Mouse (Mus musculus): ENCODE results near the gene Usp4.
"Not testable (repeated sequence)": the region's sequence is repeated elsewhere in the genome, so short reads cannot be mapped to it uniquely, and the experiment has no call there.

The Usp4 gene

DNA sequence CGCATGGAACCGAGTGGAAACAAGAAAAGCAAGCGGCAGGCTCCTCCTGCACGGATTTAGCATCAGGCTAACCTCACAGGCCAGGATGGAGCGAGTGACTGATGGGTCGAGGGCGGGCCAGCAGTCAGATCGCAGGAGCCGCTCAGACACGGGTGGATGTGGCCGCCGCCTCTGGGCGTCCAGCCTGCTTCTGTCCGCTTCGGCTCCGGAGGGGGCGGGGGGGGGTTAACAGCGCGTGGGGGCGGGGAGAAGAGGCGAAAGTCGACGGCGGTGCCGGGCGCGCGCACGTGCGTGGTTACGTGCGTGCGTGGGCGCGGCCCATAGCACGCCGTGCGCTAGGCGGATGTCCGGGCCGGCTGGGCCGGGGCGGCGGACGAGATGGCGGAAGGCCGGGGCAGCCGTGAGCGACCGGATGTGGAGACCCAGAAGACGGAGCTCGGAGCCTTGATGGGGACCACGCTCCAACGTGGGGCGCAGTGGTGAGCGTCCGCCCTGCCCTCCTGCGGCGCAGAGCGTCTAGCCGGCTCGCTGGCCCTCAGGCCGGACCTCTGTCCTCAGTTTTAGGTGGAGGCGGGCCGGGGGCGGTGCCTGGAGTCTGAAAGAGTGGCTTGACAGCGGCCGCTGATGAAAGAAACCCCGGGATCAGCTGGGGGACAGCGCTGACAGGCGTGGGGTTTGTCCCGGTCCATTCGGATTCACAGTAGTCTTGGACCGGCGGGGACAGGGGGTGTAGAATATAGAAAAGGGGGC lies at the start of gene Usp4:
Gene Usp4 (plus strand): TSS at position 314 of the 750 bp plus-strand sequence.
- peak; percentile 83 to 85 for DNase-seq (ENCODE audit: low spot score in 2 of 2)

DNA sequence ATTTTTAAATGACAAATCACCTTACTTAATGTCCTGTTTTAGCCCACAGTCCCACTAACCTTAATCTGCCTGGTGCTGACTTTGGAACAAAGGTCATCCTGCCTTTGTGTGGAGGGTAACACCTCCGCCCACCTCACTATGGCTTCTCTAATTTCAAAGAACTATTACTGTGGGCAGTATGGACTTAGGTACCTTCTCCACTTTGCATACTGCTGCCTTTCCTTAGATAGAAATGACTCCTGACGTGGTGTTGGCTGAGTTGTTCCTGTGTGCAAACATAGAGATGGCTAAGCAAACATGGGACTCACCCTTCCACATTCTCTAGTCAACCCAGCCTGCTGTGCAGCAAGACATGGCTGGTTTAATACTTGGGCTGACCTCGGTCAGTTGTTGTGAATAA lies 45.8 kb upstream of the Usp4 start:
- DNase-seq (ENCODE audit: low spot score in 2 of 2): peak; percentile 35 to 39

DNA sequence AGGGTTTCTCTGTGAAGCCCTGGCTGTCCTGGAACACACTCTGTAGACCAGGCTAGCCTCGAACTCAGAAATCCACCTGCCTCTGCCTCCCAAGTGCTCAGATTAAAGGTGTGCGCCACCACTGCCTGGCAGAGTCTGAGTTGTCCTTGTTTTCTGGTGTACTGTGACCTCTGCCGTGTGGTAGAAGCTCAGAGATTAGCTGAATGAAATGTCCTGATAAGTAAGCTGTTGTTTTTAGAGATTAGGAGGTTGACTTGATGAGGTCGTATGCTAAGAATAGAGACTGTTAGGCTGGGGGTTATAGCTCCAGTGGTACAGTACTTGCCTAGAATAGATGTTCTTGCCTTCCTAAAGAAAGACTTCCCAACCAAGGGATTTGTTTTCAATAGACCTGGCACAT lies 42.9 kb upstream of the Usp4 start:
- no peak for DNase-seq (ENCODE audit: low spot score in 2 of 2)

DNA sequence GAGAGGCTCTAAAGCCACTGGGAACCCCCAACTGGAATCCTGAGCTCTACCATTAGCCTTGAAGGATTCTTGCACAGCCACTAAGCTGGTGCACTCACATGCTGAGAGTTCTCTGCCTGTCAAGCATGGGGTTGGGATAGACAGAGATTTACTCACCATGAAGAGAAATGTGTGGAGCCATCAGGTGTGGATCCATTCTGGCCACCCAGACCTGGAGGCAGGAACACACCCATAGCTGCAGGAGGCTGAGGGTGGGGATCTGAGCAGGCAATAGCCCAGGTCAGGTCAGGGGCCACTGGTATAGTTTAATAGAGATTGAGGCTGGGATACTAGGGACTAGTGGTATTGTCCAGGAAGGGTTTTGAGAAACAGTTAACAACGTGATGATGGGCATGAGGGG lies 42.5 kb upstream of the Usp4 start:
- DNase-seq (ENCODE audit: low spot score in 2 of 2): no peak

DNA sequence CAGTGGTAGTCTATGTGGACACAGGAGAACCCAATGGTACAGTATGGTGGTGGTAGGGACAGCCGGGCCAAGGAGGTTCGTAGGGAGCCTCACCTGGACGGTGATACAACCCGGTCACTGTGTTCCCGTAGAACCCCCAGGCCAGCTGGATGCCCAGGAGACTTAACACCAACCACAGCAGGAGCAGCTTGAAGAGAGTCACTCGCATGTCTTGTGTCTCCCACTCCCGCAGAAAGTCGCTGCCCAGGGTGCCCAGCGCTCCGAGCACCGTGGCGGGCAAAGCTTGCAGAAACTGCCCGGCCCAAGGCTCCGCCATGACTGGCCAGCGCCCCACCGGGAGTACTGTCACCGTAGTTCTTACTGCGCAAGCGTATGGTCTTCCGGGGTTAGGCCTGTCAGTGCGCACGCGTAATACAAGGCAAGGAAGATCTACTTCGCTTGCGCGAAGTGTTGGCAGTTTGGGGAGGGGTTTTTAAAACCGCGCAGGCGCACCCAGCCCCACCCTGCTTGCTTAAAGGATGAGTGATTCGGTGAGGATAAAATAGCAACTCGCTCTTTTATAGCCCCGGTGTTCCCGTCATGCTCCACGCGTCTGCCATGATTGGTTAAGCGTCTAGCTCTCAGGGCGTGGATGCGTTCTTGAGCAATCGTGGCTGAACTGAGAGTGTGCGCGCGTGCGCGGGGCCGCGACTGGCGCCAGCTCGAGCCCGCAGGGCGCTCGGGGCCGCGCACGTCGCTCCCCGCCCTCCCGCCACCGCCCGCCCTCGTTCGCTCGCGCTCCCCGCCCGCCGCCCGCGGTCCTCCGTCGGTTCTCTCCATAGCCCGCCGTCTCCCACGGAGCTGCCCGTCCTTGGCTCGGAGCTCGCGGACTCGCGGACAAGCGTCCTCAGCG lies 41.8 kb upstream of the Usp4 start, which contains the start of the genes Rhoa and Tcta:
Gene Rhoa (plus strand): TSS at position 501 of the 892 bp plus-strand sequence.
Gene Tcta (minus strand): TSS at position 532 of the 892 bp plus-strand sequence.
- peak; percentile 95 to 98 for DNase-seq (ENCODE audit: low spot score in 2 of 2)

DNA sequence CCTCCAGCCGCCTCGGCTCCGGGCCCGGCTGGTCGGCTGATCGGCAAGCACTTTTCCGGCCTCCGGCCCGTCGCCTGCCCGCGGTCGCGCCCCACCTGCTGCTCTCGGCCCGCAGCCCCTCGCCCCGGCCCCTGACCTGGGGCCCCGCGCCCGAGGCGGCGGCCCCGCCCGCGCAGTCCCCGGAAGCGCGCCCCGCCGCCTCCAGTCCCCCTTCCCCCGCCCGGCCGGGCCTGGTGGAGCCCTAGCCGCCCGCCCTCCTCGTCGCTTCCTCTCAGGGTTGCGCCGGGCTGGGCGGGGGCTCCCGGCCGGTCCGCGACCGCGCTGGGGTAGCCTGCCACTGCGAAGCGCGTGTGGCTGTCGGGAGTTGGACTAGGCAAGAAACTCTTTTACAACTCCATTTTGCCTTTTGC lies 41.1 kb upstream of the Usp4 start:
- DNase-seq (ENCODE audit: low spot score in 2 of 2): peak; percentile 65 to 80

DNA sequence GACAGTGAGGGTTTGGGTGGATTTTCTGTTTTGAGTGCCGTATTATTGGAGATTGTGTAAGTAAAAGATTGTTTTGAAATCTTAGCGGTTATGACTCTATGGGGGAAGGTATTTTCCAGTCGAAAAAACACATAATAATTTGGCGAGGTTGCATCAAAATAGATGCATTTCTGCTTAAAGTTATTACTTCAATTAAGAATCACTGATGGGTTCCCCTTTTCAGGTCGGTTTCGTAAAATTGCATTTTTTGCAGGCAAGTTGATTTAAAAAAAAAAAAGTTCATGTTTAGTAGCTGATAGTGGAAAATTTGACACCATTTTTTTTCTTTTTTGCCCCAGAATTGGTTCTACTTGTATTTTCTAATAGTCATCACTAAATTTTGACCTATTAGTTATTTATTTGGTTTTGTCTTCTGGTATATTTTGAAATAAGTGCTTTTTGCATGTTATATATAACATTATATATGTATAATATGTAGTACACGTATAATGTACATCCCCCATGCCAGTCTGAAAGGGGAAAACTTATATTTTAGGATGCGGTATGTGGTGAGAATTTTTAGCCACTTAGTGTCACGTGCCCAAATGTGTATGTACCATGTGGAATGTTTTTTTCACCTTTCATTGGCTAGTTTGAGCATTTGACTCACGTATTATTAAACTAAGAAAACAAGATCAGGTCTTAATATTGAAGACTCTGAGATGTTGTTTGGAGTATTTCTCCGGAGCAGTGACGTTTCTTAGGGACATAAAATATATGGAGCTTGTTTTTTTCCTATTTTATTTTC lies 40.4 kb upstream of the Usp4 start:
- no peak for DNase-seq (ENCODE audit: low spot score in 2 of 2)

DNA sequence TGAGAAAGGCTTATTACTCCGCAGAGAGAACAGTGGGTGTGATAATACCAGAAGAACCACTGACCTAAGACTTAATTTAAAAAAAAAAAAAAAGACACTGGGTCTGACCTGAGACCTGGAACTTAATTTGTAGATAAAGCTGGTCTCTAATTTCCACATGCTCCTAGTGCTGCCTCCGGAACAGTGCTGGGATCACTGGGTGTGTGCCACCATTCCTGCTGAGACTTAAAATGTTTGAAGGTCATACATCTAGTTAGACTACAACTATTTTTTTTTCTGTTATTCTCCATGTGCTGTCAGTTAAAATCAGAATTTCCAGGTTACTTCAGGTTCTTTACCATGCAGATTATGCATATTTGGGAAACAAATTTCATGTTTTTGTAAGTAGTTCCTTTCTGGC lies 39.5 kb upstream of the Usp4 start:
- DNase-seq (ENCODE audit: low spot score in 2 of 2): no peak

DNA sequence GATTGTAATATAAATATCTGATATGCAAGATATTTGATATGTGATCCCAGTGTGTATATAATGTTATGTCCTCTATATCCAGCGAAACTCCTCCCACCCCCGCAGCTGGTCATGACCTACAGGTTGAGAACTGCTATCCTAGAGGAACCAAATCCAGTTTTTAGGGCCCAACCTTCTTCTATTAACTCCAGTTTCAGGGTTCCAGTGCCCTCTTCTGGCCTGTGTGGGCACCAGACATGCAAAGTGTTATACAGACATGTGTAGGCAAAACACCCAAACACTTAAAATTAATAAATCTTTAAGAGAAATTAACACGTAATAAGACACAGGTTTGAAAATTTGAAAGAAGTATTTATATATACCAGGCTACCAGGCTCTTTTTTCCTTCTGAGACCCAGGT lies 30.1 kb upstream of the Usp4 start:
- no peak for DNase-seq (ENCODE audit: low spot score in 2 of 2)

DNA sequence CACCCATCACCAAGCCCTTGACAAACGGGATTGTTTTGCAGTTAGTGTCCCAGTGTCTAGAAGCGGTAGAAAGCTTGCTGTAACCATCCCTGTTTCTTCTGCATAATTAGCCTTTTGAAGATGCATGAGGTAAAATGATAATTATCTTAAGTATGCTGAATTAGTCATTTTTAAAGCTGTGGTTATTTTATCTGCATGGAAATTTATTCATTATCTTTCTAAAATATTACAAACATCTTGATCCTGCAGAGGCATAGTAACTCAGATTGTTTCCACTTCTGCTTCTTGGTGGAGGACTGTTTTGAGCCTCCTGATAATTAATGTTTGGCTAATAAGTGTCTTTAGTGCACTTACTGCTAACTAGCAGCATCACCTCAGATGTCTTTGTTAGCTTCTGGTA lies 29.2 kb upstream of the Usp4 start:
- DNase-seq (ENCODE audit: low spot score in 2 of 2): no peak

DNA sequence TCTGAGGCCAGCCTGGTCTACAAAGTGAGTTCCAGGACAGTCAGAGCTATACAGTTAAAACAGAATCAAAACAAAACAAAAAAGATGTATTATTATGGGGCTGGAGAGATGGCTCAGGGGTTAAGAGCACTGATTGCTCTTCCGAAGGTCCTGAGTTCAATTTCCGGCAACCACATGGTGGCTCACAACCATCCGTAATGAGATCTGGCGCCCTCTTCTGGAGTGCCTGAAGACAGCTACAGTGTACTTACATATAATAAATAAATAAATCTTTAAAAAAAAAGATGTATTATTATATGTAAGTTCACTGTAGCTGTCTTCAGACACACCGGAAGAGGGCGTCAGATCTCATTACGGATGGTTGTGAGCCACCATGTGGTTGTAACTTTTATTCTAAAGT lies 25.6 kb upstream of the Usp4 start:
- not testable (repeated sequence) for DNase-seq (ENCODE audit: low spot score in 2 of 2)

DNA sequence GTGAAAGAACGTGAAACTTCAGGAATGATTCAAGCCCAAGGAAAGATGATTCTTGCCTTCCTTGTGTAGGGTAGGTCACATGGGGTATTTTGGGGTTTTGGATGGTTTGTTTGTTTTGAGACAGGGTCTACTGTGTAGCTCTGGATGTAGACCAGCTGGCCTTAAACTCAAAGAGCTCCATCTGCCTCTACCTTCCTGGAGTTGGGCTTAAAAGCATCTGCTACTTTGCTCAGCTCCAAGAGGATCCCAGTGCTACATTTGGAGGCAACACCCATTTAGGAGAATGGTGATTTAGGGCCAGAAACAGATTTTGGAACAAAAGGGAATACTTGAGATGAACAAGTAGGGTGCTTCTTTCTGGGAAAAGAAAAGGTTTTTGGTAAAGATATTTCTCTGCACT lies 22.9 kb upstream of the Usp4 start:
- DNase-seq (ENCODE audit: low spot score in 2 of 2): no peak

DNA sequence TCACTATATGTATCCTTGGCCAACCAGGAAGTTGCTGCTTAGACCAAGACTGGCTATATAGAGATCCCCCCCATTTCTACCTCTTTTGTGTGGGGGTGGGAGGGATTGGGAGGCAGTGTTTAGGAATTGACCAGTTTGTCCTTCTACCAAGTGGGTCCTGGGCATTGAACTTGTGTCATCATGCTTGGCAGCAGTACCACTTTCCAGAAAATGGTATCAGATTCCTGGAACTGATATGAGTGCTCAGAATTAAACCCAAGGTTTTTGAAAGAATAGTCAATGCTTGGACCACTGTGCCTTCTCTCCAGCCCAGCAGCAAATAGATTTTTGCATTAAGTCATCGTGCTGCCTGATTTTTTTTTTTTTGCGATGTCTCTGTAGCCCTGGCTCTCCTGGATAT lies 21.8 kb upstream of the Usp4 start:
- DNase-seq (ENCODE audit: low spot score in 2 of 2): no peak

DNA sequence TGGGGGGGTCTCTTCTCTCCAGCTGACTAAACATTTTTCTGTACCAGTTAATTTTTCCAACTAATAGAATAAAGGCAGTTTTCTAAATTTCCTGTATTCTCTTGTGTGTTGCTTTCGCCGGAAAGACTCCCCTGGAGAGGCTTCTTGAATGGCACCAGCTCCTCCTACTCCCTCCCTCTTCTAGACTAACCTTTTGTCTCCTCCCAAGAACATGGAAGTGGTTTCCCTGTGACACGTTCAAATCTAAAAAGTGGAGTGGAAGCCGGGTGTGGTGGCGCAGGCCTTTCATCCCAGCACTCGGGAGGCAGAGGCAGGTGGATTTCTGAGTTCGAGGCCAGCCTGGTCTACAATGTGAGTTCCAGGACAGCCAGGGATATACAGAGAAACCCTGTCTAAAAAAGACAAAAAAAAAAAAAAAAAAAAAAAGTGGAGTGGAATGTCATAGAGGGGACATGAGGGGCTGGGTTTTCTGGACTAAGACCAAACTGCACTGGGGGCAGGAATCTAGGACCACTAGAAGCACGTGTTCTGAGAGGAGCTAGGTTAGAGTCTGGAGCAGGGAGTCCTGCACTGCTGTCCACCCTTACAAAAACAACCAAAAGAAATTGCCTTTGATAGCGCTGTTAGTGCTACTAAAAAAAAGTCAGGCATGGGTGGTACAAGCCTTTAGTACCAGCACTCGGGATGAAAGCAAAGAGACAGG lies 9.7 kb upstream of the Usp4 start:
- no peak for DNase-seq (ENCODE audit: low spot score in 2 of 2)

DNA sequence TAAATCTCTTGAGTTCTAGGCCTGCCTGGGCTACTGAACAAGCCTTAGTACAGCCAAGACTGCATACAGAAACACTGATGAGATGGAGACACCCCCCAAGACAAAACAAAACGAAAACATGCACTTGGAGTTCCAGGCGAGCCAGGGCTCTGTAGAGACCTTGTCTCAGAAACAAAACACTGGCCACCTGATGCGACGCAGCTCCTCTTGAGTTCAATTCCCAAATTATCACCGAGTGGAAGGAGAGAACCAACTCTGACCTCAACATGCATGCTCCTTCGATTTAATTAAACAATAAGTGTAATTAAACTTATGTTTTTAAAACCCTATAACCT lies 9.1 kb upstream of the Usp4 start:
- DNase-seq (ENCODE audit: low spot score in 2 of 2): no peak

DNA sequence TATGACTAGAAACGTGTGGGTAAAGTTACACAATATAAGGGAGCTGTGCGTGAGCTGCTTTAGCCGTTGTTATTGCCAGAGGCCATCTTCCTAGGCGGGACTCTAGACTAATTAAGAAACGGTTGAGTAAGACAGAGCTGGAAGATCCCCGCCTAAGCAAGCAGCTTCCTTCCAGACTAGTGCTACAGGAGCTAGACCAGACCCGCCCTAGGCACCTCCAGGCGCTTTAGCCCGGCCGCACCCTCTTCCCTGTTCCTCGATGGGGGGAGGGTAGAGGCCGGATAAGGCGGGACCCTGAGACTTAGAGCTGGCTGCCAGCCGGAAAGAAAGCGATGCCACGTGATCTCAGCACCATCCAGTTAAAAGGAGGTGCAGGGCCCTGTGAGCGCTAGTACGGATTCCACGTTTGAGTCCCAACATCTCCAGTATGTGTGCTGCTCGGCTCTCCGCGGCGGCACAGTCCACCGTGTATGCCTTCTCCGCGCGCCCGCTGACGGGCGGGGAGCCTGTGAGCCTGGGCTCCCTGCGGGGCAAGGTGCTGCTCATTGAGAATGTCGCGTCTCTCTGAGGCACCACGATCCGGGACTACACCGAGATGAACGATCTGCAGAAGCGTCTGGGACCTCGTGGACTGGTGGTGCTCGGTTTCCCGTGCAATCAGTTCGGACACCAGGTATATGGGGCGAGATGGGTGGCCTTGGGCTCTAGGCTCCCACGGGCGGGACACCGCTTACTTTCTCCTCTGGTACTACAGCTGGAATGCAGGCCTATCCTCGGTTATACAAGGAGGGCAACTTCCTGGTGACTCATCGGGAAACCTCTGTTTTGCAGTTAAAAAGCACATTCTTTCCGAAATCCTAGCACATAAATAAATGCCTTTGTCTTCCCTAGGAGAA lies 8.5 kb upstream of the Usp4 start, which contains the start of gene Gpx1:
Gene Gpx1 (plus strand): TSS at position 18 of the 896 bp plus-strand sequence.
- DNase-seq (ENCODE audit: low spot score in 2 of 2): peak; percentile 89 to 95

DNA sequence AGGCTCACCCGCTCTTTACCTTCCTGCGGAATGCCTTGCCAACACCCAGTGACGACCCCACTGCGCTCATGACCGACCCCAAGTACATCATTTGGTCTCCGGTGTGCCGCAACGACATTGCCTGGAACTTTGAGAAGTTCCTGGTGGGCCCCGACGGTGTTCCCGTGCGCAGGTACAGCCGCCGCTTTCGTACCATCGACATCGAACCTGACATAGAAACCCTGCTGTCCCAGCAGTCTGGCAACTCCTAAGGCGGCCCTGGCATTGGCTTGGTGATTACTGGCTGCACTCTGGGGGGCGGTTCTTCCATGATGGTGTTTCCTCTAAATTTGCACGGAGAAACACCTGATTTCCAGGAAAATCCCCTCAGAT lies 7.8 kb upstream of the Usp4 start:
- DNase-seq (ENCODE audit: low spot score in 2 of 2): no peak

DNA sequence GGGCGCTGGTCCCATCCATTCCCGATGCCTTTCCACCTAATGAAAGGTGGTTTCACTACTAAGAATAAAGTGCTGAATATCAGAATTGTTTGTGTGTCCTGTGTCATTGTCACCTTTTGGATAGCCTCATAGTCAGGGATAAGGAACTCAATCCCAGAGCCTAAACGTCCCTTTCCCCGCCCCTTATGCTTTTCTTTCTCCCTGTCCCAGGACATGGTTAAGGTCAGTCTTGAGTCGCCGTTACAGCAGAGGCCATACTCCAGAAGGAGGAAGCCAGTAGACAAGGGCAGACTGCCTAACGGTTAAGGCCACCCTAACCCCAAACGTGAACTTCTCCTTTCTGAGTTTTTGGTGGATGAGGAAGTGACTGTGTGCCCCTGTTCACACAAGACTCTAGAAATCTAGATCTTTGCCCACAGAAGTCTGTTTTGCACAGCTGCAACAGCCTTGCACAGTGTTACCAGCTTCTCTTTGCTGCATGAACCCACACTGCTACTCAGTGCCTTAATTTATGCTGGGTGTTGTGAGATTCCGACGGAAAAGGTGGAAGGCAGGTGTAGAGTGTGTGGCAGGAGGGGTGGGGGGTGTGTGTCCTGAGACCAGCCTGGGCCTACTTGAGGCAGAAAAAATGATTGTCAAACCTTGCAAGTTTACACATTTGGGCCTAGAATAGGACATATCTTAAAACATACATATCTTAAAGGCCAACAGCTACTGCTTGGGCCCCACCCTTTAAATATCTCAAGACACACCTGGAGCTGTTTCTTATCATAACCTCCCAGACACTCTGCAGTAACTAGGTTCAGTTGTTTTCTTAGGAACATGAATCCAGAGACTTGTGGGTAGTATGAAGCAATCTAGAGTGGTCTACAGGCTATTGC lies 7.2 kb upstream of the Usp4 start:
- no peak for DNase-seq (ENCODE audit: low spot score in 2 of 2)

DNA sequence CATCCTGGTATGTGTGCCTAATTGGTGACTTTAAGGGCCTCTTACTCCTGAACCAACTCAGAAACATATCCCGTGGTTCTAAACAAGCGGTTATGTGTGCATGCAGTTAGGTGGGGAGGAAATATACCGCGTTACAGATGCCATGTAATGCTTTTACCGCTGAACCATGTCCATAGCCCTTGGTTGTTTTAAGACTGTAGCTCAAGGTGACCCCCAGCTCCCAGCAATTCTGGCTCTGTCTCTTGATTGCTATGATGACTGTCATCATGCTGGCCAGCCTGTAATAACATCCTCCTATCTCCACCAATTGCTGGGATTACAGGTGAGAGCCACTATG lies 6.5 kb upstream of the Usp4 start:
- DNase-seq (ENCODE audit: low spot score in 2 of 2): no peak

DNA sequence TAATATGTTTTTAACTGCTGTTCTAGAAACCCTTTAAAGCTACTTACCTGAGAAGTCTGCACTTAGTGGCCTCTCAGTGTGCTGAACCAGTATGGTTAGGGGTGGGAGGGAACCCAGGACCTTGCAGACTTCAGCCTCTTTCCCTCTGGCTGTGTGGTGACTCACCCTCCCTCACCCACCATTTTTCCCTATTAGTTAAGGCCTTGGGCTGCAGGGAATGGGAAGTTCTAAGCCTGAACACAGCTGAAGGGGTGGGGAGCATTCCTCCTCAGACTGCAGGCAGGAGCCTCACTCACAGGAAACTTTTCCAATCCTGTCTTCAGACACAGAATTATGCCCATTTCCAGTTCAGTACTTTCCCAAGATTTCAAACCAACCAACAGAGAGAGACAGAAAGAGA lies 5.9 kb upstream of the Usp4 start:
- DNase-seq (ENCODE audit: low spot score in 2 of 2): no peak
